Mouse (Mus musculus) monocyte, adult 5-6 weeks (primary cell): ENCODE measurements at regions not wholly inside any gene's neighbourhood (a gene's known extent, or its start where the extent isn't known, plus 50 kb on each side); places are given as distances from the start of the nearest gene placed in this dataset.
"Not testable (repeated sequence)": the region's sequence is repeated elsewhere in the genome, so short reads cannot be mapped to it uniquely, and the experiment has no call there.

Experiments used
- ATAC-seq: fragments of 153-309, 156-312 bp; replicated peaks from 2 replicates; pipeline ENCODE4 v1.8.0; 2017; ENCODE audit warnings: mild to moderate bottlenecking; ENCODE audit not compliant: low TSS enrichment, insufficient number of reproducible peaks, severe bottlenecking, poor library complexity, low FRiP score

GRCm38 (mm10) chr10:19490500-19490899 lies 101.2 kb upstream of the Ifngr1 start:
- ATAC-seq: no peak

GRCm38 (mm10) chr10:19491513-19492380 lies 100.0 kb upstream of the Ifngr1 start:
- ATAC-seq: peak; percentile 64; the same call in 1 of the 2 replicates

GRCm38 (mm10) chr10:19494461-19495105 lies 97.2 kb upstream of the Ifngr1 start:
- ATAC-seq: 0 out of 2 replicates have a peak, but pooled peaks have one; percentile 24

GRCm38 (mm10) chr10:19498112-19498511 lies 93.6 kb upstream of the Ifngr1 start:
- ATAC-seq: peak; percentile 40; the same call in 1 of the 2 replicates

- ATAC-seq: no peak
These were observed 88.9 kb upstream of the Ifngr1 start for GRCm38 (mm10) chr10:19502874-19503273.

DNA sequence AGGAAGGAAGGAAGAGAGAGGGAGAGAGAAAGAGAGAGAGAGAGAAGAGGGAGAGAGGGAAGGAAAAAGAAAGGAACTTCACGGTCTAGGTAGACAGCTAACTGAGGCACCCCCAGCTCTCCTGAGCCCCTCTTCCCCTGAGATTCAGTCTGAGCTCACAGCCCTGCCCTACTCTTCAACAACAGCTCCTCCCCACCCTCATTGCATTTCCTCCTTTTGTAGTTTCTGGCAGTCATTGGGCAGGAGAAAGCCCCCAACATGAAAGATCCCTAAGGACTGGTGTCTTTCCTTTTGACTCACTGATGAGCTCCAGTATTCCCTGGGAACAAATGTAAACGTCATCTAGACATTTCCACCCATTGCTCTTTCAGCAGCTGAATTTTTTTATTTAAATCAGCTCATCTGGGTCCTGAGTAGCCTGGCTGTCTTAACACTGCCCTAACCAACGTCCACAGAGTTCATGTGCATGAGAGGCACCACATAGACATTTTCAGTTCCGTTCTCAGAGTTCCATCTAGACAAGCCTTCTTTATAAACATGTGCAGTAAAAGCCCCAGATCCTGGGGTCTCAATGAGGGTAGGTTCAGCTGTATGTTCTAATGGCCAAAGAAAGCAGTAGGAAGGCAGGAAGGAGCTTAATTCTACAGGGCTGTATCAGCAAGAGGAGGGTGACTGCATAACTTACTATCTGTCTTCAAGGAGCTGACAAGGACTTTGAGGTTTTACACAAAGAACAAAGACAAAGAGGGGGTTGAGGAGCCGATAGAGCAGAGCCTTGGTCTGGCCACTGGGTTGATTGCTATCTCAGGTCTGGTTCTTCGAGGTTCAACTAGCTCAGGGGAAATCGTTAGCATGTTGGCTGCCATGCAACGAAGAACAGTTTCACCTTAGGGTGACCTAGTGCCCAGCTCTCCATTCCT lies 87.6 kb upstream of the Ifngr1 start:
- 0 out of 2 replicates have a peak, but pooled peaks have one; percentile 28 for ATAC-seq

DNA sequence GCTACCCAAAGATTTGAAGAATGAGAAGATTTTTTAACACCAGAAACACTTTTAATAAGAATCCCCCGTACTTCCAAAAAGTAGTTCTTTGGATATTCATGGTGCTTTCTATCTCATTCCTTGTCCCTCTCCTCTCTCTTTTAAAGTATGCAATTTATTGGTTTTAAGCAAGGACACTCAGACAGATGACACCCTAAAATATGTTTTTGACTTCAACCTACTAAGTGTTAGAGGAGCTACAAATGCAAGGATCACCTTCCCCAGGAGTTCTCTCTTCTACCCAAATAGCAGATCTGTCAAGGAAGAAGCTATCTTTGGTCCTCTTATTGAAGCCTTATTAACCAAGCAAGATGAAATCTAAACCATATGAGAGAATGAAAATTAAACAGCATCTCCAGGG lies 86.6 kb upstream of the Ifngr1 start:
- ATAC-seq: no peak

DNA sequence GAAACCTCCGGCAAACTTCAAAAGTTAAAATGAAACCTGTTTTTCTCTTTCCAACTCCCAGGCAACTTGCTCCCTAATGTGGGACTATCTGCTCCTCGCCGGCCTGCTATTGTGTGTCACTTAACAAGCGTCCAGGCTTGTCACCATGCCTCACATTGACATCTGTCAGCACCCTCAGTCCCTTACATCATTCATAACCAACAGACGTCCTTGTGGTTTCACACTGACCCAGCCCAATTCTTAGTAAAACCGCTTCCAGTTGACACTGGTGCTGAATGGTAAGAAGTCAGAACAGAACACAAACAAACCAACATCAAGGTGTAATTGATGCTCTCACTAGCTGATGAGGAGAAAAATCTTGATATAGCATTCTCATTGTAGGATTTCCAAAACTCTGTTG lies 85.8 kb upstream of the Ifngr1 start:
- peak; percentile 90 for ATAC-seq

- peak; percentile 78 for ATAC-seq
These were observed 85.3 kb upstream of the Ifngr1 start for GRCm38 (mm10) chr10:19506434-19506833.

- ATAC-seq: no peak
These were observed 83.5 kb upstream of the Ifngr1 start for GRCm38 (mm10) chr10:19508221-19508745.

DNA sequence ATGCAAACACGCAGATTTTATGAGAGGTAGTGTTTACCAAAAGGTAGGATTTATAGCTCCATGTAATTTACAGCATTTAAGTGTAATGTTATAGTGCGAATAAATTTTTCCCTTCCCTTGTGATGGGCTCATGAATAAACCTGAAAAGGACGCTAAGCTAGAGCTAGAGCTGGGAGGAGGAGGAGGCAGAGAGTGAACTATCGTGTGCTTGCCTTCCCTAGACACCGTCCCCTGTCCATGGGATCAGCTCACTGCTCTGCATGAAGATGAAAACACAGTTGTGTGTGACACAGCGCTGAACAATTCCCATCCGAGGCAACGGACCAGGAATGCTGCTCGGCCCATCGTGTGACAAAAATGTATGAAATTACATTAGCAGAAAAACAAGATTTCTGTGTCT lies 81.7 kb upstream of the Ifngr1 start:
- no peak for ATAC-seq

GRCm38 (mm10) chr10:19514366-19514765 lies 77.4 kb upstream of the Ifngr1 start:
- ATAC-seq: not testable (repeated sequence)

DNA sequence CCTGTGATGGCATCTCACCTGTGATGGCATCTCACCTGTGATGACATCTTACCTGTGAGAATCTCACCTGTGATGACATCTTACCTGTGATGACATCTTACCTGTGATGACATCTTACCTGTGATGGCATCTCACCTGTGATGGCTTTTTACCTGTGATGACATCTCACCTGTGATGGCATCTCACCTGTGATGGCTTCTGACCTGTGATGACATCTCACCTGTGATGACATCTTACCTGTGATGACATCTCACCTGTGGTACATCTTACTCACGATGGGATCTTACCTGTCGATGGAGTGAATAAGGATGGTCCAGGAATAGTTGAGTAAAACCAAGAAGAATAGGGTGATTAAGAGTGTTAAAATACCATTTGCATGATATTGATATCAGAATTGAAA lies 76.9 kb upstream of the Ifngr1 start:
- no peak for ATAC-seq

- ATAC-seq: no peak
These were observed 75.7 kb upstream of the Ifngr1 start for GRCm38 (mm10) chr10:19516011-19516410.

- ATAC-seq: peak; percentile 6; the same call in 1 of the 2 replicates
These were observed 74.7 kb upstream of the Ifngr1 start for GRCm38 (mm10) chr10:19517093-19517492.

- ATAC-seq: no peak
These were observed 73.0 kb upstream of the Ifngr1 start for GRCm38 (mm10) chr10:19518763-19519162.

- peak; percentile 47; the same call in 1 of the 2 replicates for ATAC-seq
These were observed 69.6 kb upstream of the Ifngr1 start for GRCm38 (mm10) chr10:19522198-19522597.

DNA sequence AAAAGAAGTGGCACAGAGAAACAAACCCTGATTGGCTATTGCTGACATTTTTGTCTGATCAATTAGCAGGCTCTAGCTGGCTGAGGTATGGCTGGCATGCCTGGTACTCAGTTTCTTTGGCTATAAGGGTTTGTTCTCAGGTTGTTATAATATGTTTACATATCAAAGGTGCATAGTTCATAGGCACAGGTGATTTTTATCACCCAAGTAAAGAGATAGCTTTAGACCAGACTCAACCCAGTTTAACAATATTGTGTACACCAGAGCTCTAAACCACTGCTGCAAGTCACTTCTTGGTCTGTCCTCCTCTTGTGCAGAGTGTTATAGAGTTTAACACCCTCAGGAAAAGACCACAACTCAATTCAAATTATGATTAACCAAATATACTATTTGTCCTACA lies 65.8 kb upstream of the Ifngr1 start:
- no peak for ATAC-seq

DNA sequence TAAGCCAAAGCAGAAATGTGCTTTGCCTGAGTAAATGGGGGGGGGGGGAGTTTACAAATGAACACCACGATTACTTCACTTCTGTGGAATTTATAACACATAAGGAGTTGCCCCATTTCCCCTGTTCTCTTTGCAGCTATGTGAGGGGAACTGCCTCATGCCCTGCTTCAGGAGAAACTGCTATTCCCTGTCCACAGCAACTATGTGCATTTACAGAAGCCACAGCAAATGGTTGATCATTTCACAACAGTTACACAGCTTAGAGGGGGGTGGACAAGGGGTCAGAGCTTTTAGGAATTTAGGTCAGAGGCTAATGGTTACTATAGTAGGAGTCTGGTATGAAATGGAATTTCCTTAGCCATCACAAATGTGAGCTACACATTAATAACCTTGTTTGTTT lies 65.4 kb upstream of the Ifngr1 start:
- peak; percentile 63 for ATAC-seq
